Mouse (Mus musculus) MEL (cell line): ENCODE measurements around the gene Arhgef16. TPM values are rescaled to one million over a fixed set of nuclear protein-coding genes. Genes with fewer than 3 reads are reported as not detected.

Source experiments
- DNase-seq: peaks from one replicate; pipeline ENCODE4 v3.0.0; 2011; ENCODE audit warnings: low read depth, low spot score
- H3K27ac ChIP-seq: 2 replicates; pipeline ENCODE4 v1.5.1; 2012; ENCODE audit warnings: low read depth, mild to moderate bottlenecking, control low read depth, low read length, moderate library complexity; ENCODE audit not compliant: control insufficient read depth
- H3K27me3 ChIP-seq, 2 experiments: fragments of 150-350 bp in 1 of 2; sonication (generic) in 1 of 2; 2 replicates each; pipeline ENCODE4 v1.6.1; 2012; ENCODE audit warnings: low read length in 2 of 2, mild to moderate bottlenecking in 2 of 2, improper control_type of control experiment in 1 of 2, moderate library complexity in 1 of 2; ENCODE audit not compliant: insufficient read depth in 2 of 2, control insufficient read depth in 1 of 2
- H3K36me3 ChIP-seq, 2 experiments: 2 replicates each; pipeline ENCODE4 v1.6.1; 2012 to 2014; ENCODE audit warnings: low read length in 2 of 2, improper control_type of control experiment in 1 of 2, inconsistent platforms in 1 of 2, mild to moderate bottlenecking in 1 of 2; ENCODE audit not compliant: insufficient read depth in 2 of 2, control insufficient read depth in 1 of 2
- H3K4me1 ChIP-seq, 2 experiments: fragments of 150-350 bp in 1 of 2; sonication (generic) in 1 of 2; 2 replicates each; pipeline ENCODE4 v1.6.1; 2012; ENCODE audit warnings: low read length in 2 of 2, improper control_type of control experiment in 1 of 2, mild to moderate bottlenecking in 1 of 2; ENCODE audit not compliant: insufficient read depth in 2 of 2, control insufficient read depth in 1 of 2
- H3K4me3 ChIP-seq, 2 experiments: fragments of 150-350 bp in 1 of 2; sonication (generic) in 1 of 2; 2 replicates each; pipeline ENCODE4 v1.5.1; 2012; ENCODE audit warnings: low read depth in 2 of 2, low read length in 2 of 2, mild to moderate bottlenecking in 2 of 2, moderate library complexity in 2 of 2, control low read depth in 1 of 2, improper control_type of control experiment in 1 of 2; ENCODE audit not compliant: control insufficient read depth in 1 of 2, insufficient read depth in 1 of 2
- H3K79me2 ChIP-seq: 2 replicates; pipeline ENCODE4 v1.6.1; 2012; ENCODE audit warnings: mild to moderate bottlenecking, low read length, moderate library complexity; ENCODE audit not compliant: control insufficient read depth, poor library complexity, insufficient read depth
- H3K9ac ChIP-seq: 2 replicates; pipeline ENCODE4 v1.6.1; 2012; ENCODE audit warnings: low read depth, mild to moderate bottlenecking, control low read depth, low read length, moderate library complexity; ENCODE audit not compliant: control insufficient read depth, poor library complexity, severe bottlenecking
- H3K9me3 ChIP-seq: fragments of 150-350 bp; sonication (generic); replicated peaks from 2 replicates; pipeline ENCODE4 v1.6.1; 2012; ENCODE audit warnings: mild to moderate bottlenecking, low read length, improper control_type of control experiment, moderate library complexity; ENCODE audit not compliant: insufficient read depth
- BHLHE40 ChIP-seq: IDR thresholded peaks from 2 replicates; pipeline ENCODE4 v1.6.1; 2012; ENCODE audit warnings: low read depth, mild to moderate bottlenecking, inconsistent platforms, low read length, improper control_type of control experiment, borderline replicate concordance
- CHD1 ChIP-seq: IDR thresholded peaks from 2 replicates; pipeline ENCODE4 v1.6.1; 2012; ENCODE audit warnings: low read depth, mild to moderate bottlenecking, inconsistent platforms, low read length, improper control_type of control experiment
- CTCF ChIP-seq, 3 experiments: IDR thresholded peaks in 2 of 3; conservative IDR thresholded peaks in 1 of 3; 2 replicates each; pipeline ENCODE4 v1.5.1; 2011 to 2012; ENCODE audit warnings: low read length in 3 of 3, low read depth in 2 of 3, mild to moderate bottlenecking in 2 of 3, improper control_type of control experiment in 1 of 3, inconsistent platforms in 1 of 3, mixed read lengths in 1 of 3, moderate library complexity in 1 of 3; ENCODE audit not compliant: control insufficient read depth in 1 of 3, insufficient read depth in 1 of 3, poor library complexity in 1 of 3, severe bottlenecking in 1 of 3
- E2F4 ChIP-seq: IDR thresholded peaks from 2 replicates; pipeline ENCODE4 v1.6.1; 2011; ENCODE audit warnings: low read depth, low read length, improper control_type of control experiment, borderline replicate concordance
- EP300 ChIP-seq, 2 experiments: IDR thresholded peaks; 2 replicates each; pipeline ENCODE4 v1.6.1; 2011; ENCODE audit warnings: improper control_type of control experiment in 2 of 2, low read length in 2 of 2, low read depth in 1 of 2, mild to moderate bottlenecking in 1 of 2
- ETS1 ChIP-seq: IDR thresholded peaks from 2 replicates; pipeline ENCODE4 v1.6.1; 2012; ENCODE audit warnings: low read depth, mild to moderate bottlenecking, inconsistent platforms, low read length, improper control_type of control experiment, moderate library complexity
- GABPA ChIP-seq: IDR thresholded peaks from 2 replicates; pipeline ENCODE4 v1.6.1; 2012; ENCODE audit warnings: low read depth, mild to moderate bottlenecking, inconsistent platforms, low read length, improper control_type of control experiment, moderate library complexity
- GATA1 ChIP-seq: IDR thresholded peaks from 2 replicates; pipeline ENCODE4 v1.6.1; 2011; ENCODE audit warnings: low read depth, low read length, improper control_type of control experiment
- HCFC1 ChIP-seq: IDR thresholded peaks from 2 replicates; pipeline ENCODE4 v1.6.1; 2012; ENCODE audit warnings: low read depth, mild to moderate bottlenecking, inconsistent platforms, low read length, improper control_type of control experiment, moderate library complexity
- KAT2A ChIP-seq: conservative IDR thresholded peaks from 2 replicates; pipeline ENCODE4 v1.6.1; 2012; ENCODE audit warnings: low read depth, low read length, improper control_type of control experiment, inconsistent platforms
- MAX ChIP-seq: IDR thresholded peaks from 2 replicates; pipeline ENCODE4 v1.6.1; 2011; ENCODE audit warnings: low read length, improper control_type of control experiment
- MEF2A ChIP-seq: IDR thresholded peaks from 2 replicates; pipeline ENCODE4 v1.6.1; 2014; ENCODE audit warnings: low read depth, mild to moderate bottlenecking, inconsistent platforms, low read length, improper control_type of control experiment; ENCODE audit not compliant: poor library complexity, insufficient replicate concordance, severe bottlenecking; ENCODE audit errors: extremely low read depth
- MXI1 ChIP-seq: IDR thresholded peaks from 2 replicates; pipeline ENCODE4 v1.6.1; 2011; ENCODE audit warnings: mild to moderate bottlenecking, low read depth, low read length, improper control_type of control experiment
- MYC ChIP-seq: IDR thresholded peaks from 2 replicates; pipeline ENCODE4 v1.6.1; 2011; ENCODE audit warnings: low read depth, mild to moderate bottlenecking, low read length, improper control_type of control experiment, moderate library complexity
- POLR2A ChIP-seq, 2 experiments: IDR thresholded peaks; 2 replicates each; pipeline ENCODE4 v1.6.1; 2011 to 2012; ENCODE audit warnings: low read length in 2 of 2, mild to moderate bottlenecking in 2 of 2, control low read depth in 1 of 2, improper control_type of control experiment in 1 of 2, low read depth in 1 of 2, moderate library complexity in 1 of 2; ENCODE audit not compliant: control insufficient read depth in 1 of 2, insufficient read depth in 1 of 2, poor library complexity in 1 of 2
- POLR2AphosphoS2 ChIP-seq: IDR thresholded peaks from 2 replicates; pipeline ENCODE4 v1.6.1; 2011; ENCODE audit warnings: low read length, improper control_type of control experiment
- RCOR1 ChIP-seq: IDR thresholded peaks from 2 replicates; pipeline ENCODE4 v1.6.1; 2012; ENCODE audit warnings: low read depth, mild to moderate bottlenecking, inconsistent platforms, low read length, improper control_type of control experiment
- SIN3A ChIP-seq: IDR thresholded peaks from 2 replicates; pipeline ENCODE4 v1.6.1; 2012; ENCODE audit warnings: low read length, improper control_type of control experiment, inconsistent platforms
- TBP ChIP-seq: IDR thresholded peaks from 2 replicates; pipeline ENCODE4 v1.8.0; 2011; ENCODE audit warnings: low read depth, low read length, improper control_type of control experiment
- UBTF ChIP-seq: IDR thresholded peaks from 2 replicates; pipeline ENCODE4 v1.6.1; 2012; ENCODE audit warnings: low read depth, mild to moderate bottlenecking, inconsistent platforms, low read length, improper control_type of control experiment, moderate library complexity, borderline replicate concordance; ENCODE audit not compliant: insufficient read depth
- USF2 ChIP-seq, 2 experiments: IDR thresholded peaks; 2 replicates each; pipeline ENCODE4 v1.6.1; 2011 to 2012; ENCODE audit warnings: improper control_type of control experiment in 2 of 2, low read length in 2 of 2, borderline replicate concordance in 1 of 2, inconsistent platforms in 1 of 2, low read depth in 1 of 2, mild to moderate bottlenecking in 1 of 2; ENCODE audit not compliant: insufficient read depth in 1 of 2
- ZC3H11A ChIP-seq: IDR thresholded peaks from 2 replicates; pipeline ENCODE4 v1.6.1; 2012; ENCODE audit warnings: low read depth, mild to moderate bottlenecking, inconsistent platforms, low read length, improper control_type of control experiment
- ZMIZ1 ChIP-seq: IDR thresholded peaks from 2 replicates; pipeline ENCODE4 v1.6.1; 2012; ENCODE audit warnings: low read depth, mild to moderate bottlenecking, inconsistent platforms, low read length, improper control_type of control experiment, moderate library complexity
- ZNF384 ChIP-seq: IDR thresholded peaks from 2 replicates; pipeline ENCODE4 v1.6.1; 2012; ENCODE audit warnings: low read depth, mild to moderate bottlenecking, inconsistent platforms, low read length, improper control_type of control experiment
- polyA plus RNA-seq, 2 experiments: library from polyadenylated mRNA; stranded (reverse) in 1 of 2; unstranded in 1 of 2; fragments of >175 nt in 1 of 2; fragments of >200 nt in 1 of 2; gene quantifications; 2 replicates each; pipeline versions ENCODE4 v1.2.1 to v1.2.4; 2012; ENCODE audit warnings: low replicate concordance in 2 of 2, low read depth in 1 of 2; ENCODE audit not compliant: insufficient read length in 2 of 2, insufficient read depth in 1 of 2, missing spikeins in 1 of 2
- total RNA-seq: library from RNA; depleted of rRNA; stranded (reverse); fragments of 300-350 nt; gene quantifications from 2 replicates; pipeline ENCODE4 v1.2.3, GENCODE M21; 2012

Gene Arhgef16
- total and polyA plus RNA-seq, 3 experiments: not detected

- H3K4me3 ChIP-seq: no peak overlapping the region
- H3K4me1 ChIP-seq: no peaks in the 10 kb centered on the region
- no peaks in the 10 kb centered on the region for H3K36me3 ChIP-seq
- H3K9me3 ChIP-seq: no peaks in the 10 kb centered on the region
- H3K79me2 ChIP-seq: no peaks in the 10 kb centered on the region
- no peak for DNase-seq
- H3K27me3 ChIP-seq: no peaks in the 10 kb centered on the region
- H3K27ac ChIP-seq: no peak overlapping the region
- H3K9ac ChIP-seq: no peak overlapping the region
- no peak for TF ChIP-seq POLR2AphosphoS2
- TF ChIP-seq ZNF384: no peak
- TF ChIP-seq ZC3H11A: no peak
- no peak for TF ChIP-seq CTCF (IDR thresholded peaks at IDR 0.05 in 2 of 3, conservative IDR thresholded peaks at IDR 0.05 in 1 of 3; ENCODE audit: control insufficient read depth in 1 of 3, insufficient read depth in 1 of 3, low read depth in 2 of 3, low read length in 3 of 3, poor library complexity in 1 of 3, severe bottlenecking in 1 of 3)
- TF ChIP-seq RCOR1: no peak
- no peak for TF ChIP-seq MYC
- TF ChIP-seq MAX: no peak
- no peak for TF ChIP-seq UBTF
- no peak for TF ChIP-seq KAT2A
- no peak for TF ChIP-seq ZMIZ1
Observed at GRCm38 (mm10) chr4:154236001-154236400, 65.5 kb downstream of the Arhgef16 start.

- H3K4me3 ChIP-seq: no peak overlapping the region
- no peak for TF ChIP-seq ZC3H11A
- TF ChIP-seq POLR2AphosphoS2: no peak
- TF ChIP-seq ZMIZ1: no peak
- no peak for TF ChIP-seq E2F4
- TF ChIP-seq CHD1: no peak
- no peak for TF ChIP-seq MEF2A
- TF ChIP-seq GABPA: no peak
- no peak for TF ChIP-seq BHLHE40
- TF ChIP-seq UBTF: no peak
- TF ChIP-seq GATA1: no peak
- TF ChIP-seq HCFC1: no peak
- TF ChIP-seq RCOR1: no peak
- no peak for TF ChIP-seq EP300 (IDR thresholded peaks at IDR 0.05; ENCODE audit: low read depth in 1 of 2, low read length in 2 of 2)
- no peak for TF ChIP-seq MXI1
- no peak for TF ChIP-seq SIN3A
- TF ChIP-seq USF2 (IDR thresholded peaks at IDR 0.05; ENCODE audit: borderline replicate concordance in 1 of 2, insufficient read depth in 1 of 2, low read depth in 1 of 2, low read length in 2 of 2): no peak
- no peak for TF ChIP-seq ETS1
- TF ChIP-seq TBP: no peak
- TF ChIP-seq POLR2A (IDR thresholded peaks at IDR 0.05; ENCODE audit: control insufficient read depth in 1 of 2, insufficient read depth in 1 of 2, low read depth in 1 of 2, low read length in 2 of 2, poor library complexity in 1 of 2): no peak
- no peak overlapping the region for H3K27ac ChIP-seq
- no peaks in the 10 kb centered on the region for H3K27me3 ChIP-seq
- no peak for DNase-seq
- H3K9ac ChIP-seq: no peak overlapping the region
- H3K79me2 ChIP-seq: no peaks in the 10 kb centered on the region
- H3K9me3 ChIP-seq: no peaks in the 10 kb centered on the region
- H3K36me3 ChIP-seq: no peaks in the 10 kb centered on the region
- no peaks in the 10 kb centered on the region for H3K4me1 ChIP-seq
Observed at GRCm38 (mm10) chr4:154232295-154232694, 69.2 kb downstream of the Arhgef16 start.
